Mouse (Mus musculus) erythroblast, embryonic 14.5 days (primary cell): ENCODE data around the gene Morn4.

Experiments
- GATA1 ChIP-seq: IDR thresholded peaks from 2 replicates; pipeline ENCODE4 v1.6.1; 2012; ENCODE audit warnings: low read length, inconsistent platforms, mixed read lengths
- TAL1 ChIP-seq: IDR thresholded peaks from 3 replicates; pipeline ENCODE4 v1.6.1; 2012; ENCODE audit warnings: low read length, inconsistent platforms, mixed read lengths

- TF ChIP-seq GATA1 (no peak), TAL1 (no peak)
Measured at GRCm38 (mm10) chr19:42035456-42036248, 50.5 kb downstream of the Morn4 start, which contains the start of gene Ankrd2.
